Mouse (Mus musculus) frontal cortex, postnatal 10 days (tissue): Measurements from ENCODE around the gene Dock4.

Experiments
- DNase-seq, 2 experiments: peaks; one replicate each; pipeline ENCODE4 v3.0.0; 2022; ENCODE audit warnings: low spot score in 2 of 2, mixed read lengths in 1 of 2

Gene Dock4

GRCm38 (mm10) chr12:40885377-40885776 lies 439.6 kb downstream of the Dock4 start:
- no peak for DNase-seq

GRCm38 (mm10) chr12:40887496-40887895 lies 441.7 kb downstream of the Dock4 start:
- DNase-seq, result no peak

GRCm38 (mm10) chr12:40888261-40888791 lies 442.6 kb downstream of the Dock4 start:
- DNase-seq, result no peak

- DNase-seq, result no peak
Measured at GRCm38 (mm10) chr12:40888829-40889228, 443.1 kb downstream of the Dock4 start.

GRCm38 (mm10) chr12:40889534-40889933 lies 443.8 kb downstream of the Dock4 start:
- no peak for DNase-seq

- no peak for DNase-seq
Measured at GRCm38 (mm10) chr12:40891168-40891567, 445.4 kb downstream of the Dock4 start.

- no peak for DNase-seq
Measured at GRCm38 (mm10) chr12:40893741-40894140, 448.0 kb downstream of the Dock4 start.

- no peak for DNase-seq
Measured at GRCm38 (mm10) chr12:40894695-40895094, 448.9 kb downstream of the Dock4 start.
